8 mouse cellular contexts compared by ENCODE assay signal in genomic region chr8:4206182-4207015, GRCm38 (mm10). TPM values are rescaled to one million over a fixed set of nuclear protein-coding genes. Genes with fewer than 3 reads are reported as not detected.
DNase-seq lines count a peak whose midpoint lies in the region; ATAC-seq and TF ChIP-seq lines count a peak whose summit lies in the region.
"Had no signal": no experiment of that assay in that cellular context is flagged by ENCODE, and none has a peak within 500 bp of the region (broad histone marks: within the 10 kb centered on the region; RNA-seq: fewer than 3 reads in every experiment).

No protein-coding gene starts in this region.

- intact Hi-C loops in gastrocnemius, postnatal 14 days (cut with DNase I; ENCODE audit: low total_unique reads) = no loop called here

- TF ChIP-seq CTCF in intestine, postnatal 0 days (IDR thresholded peaks at IDR 0.05; ENCODE audit: low read depth) = no peak

- peak; percentile 29 to 33 for DNase-seq in lung, adult 18-20 months
- no peak for DNase-seq in lung, postnatal 14 days
- no peak for DNase-seq in gastrocnemius, postnatal 14 days
- no peak for DNase-seq in layer of hippocampus, adult 9-10 months (ENCODE audit: low spot score)

- H3K27me3 ChIP-seq in embryonic facial prominence, embryonic 12.5 days = peaks cover 56% of the 10 kb centered on the region
- H3K27me3 ChIP-seq in intestine, postnatal 0 days (replicated peaks; ENCODE audit: control insufficient read depth, insufficient read depth, low read length) = 0 out of 2 replicates have a peak, but pooled peaks cover 6% of the 10 kb centered on the region
- peaks cover 24% of the 10 kb centered on the region for H3K27me3 ChIP-seq in neural tube, embryonic 15.5 days (replicated peaks)

- H3K9ac ChIP-seq in embryonic facial prominence, embryonic 12.5 days = 0 out of 2 replicates have a peak overlapping the region, but pooled peaks have one; percentile 27
- H3K9ac ChIP-seq in intestine, postnatal 0 days (ENCODE audit: low read depth, low read length) = peak overlapping the region; percentile 11; the same call in 1 of the 2 replicates
- no peak overlapping the region for H3K9ac ChIP-seq in neural tube, embryonic 15.5 days (replicated peaks)

- H3K27ac ChIP-seq in embryonic facial prominence, embryonic 12.5 days = no peak overlapping the region
- peak overlapping the region; percentile 50; the same call in 1 of the 2 replicates for H3K27ac ChIP-seq in intestine, postnatal 0 days (ENCODE audit: low read depth, low read length)
- H3K27ac ChIP-seq in neural tube, embryonic 15.5 days (replicated peaks) = no peak overlapping the region
- H3K27ac ChIP-seq: macrophage had no signal

- peaks cover 14% of the 10 kb centered on the region for H3K4me1 ChIP-seq in embryonic facial prominence, embryonic 12.5 days
- H3K4me1 ChIP-seq in intestine, postnatal 0 days (replicated peaks; ENCODE audit: control insufficient read depth, insufficient read depth, low read length) = no peaks in the 10 kb centered on the region; the same call in 1 of the 2 replicates
- H3K4me1 ChIP-seq in neural tube, embryonic 15.5 days = peaks cover 45% of the 10 kb centered on the region

- H3K9me3 ChIP-seq in embryonic facial prominence, embryonic 12.5 days = no peaks in the 10 kb centered on the region
- H3K9me3 ChIP-seq in intestine, postnatal 0 days (ENCODE audit: control insufficient read depth) = no peaks in the 10 kb centered on the region
- H3K9me3 ChIP-seq in neural tube, embryonic 15.5 days (replicated peaks) = 0 out of 2 replicates have a peak, but pooled peaks cover 3% of the 10 kb centered on the region

- H3K4me2 ChIP-seq in embryonic facial prominence, embryonic 12.5 days (replicated peaks) = peak overlapping the region; percentile 27
- H3K4me2 ChIP-seq in intestine, postnatal 0 days (replicated peaks; ENCODE audit: low read depth) = peak overlapping the region; percentile 57
- H3K4me2 ChIP-seq in neural tube, embryonic 15.5 days = no peak overlapping the region

- H3K36me3 ChIP-seq in embryonic facial prominence, embryonic 12.5 days = peaks cover 38% of the 10 kb centered on the region
- peaks cover 12% of the 10 kb centered on the region; the same call in 1 of the 2 replicates for H3K36me3 ChIP-seq in intestine, postnatal 0 days (ENCODE audit: control insufficient read depth, insufficient read depth)
- H3K36me3 ChIP-seq in neural tube, embryonic 15.5 days = peaks cover 71% of the 10 kb centered on the region

- 10% methylated on average over 44 of the region's 44 CpGs for WGBS in embryonic facial prominence, embryonic 12.5 days
- 26% methylated on average over 44 of the region's 44 CpGs for WGBS in intestine, postnatal 0 days
- 15% methylated on average over 44 of the region's 44 CpGs for WGBS in neural tube, embryonic 15.5 days

- peak overlapping the region; percentile 4; the same call in 1 of the 2 replicates for H3K4me3 ChIP-seq in embryonic facial prominence, embryonic 12.5 days
- H3K4me3 ChIP-seq in intestine, postnatal 0 days (ENCODE audit: low read depth, low read length) = no peak overlapping the region
- no peak overlapping the region for H3K4me3 ChIP-seq in neural tube, embryonic 15.5 days (replicated peaks)

- no peak for ATAC-seq in embryonic facial prominence, embryonic 12.5 days (ENCODE audit: insufficient number of reproducible peaks, insufficient read depth, low FRiP score, low TSS enrichment)
- ATAC-seq in intestine, postnatal 0 days = peak; percentile 59
- ATAC-seq in neural tube, embryonic 15.5 days (ENCODE audit: low FRiP score) = peak; percentile 11; the same call in 1 of the 2 replicates

RNA-seq across cellular contexts. Expression of gene Prr36, which starts 10.9 kb away (rescaled TPM):
- polyA plus RNA-seq in embryonic facial prominence, embryonic 12.5 days (2016; fragmentation: Nextera tagmentation; extraction: Ambion mirVana) = 5.5 and 6.1 TPM in 2 replicates
- 0.99 and 1.1 TPM in 2 replicates for polyA plus RNA-seq in intestine, postnatal 0 days (2015; fragmentation: Nextera tagmentation; extraction: Ambion mirVana)
- 36.2 and 37.5 TPM in 2 replicates for polyA plus RNA-seq in neural tube, embryonic 15.5 days (2015; fragmentation: Nextera tagmentation; extraction: Ambion mirVana)
- total RNA-seq in gastrocnemius, postnatal 14 days (2021) = under 1 TPM; 0.07 to 0.12 TPM

RNA-seq across cellular contexts. Expression of gene Lrrc8e, which starts 20.2 kb away (rescaled TPM):
- polyA plus RNA-seq in embryonic facial prominence, embryonic 12.5 days (2016; fragmentation: Nextera tagmentation; extraction: Ambion mirVana) = 0.56 and 0.67 TPM in 2 replicates
- 2.8 and 3.3 TPM in 2 replicates for polyA plus RNA-seq in intestine, postnatal 0 days (2015; fragmentation: Nextera tagmentation; extraction: Ambion mirVana)
- 0.57 TPM in 1 of 2 replicates, not detected in the other for polyA plus RNA-seq in neural tube, embryonic 15.5 days (2015; fragmentation: Nextera tagmentation; extraction: Ambion mirVana)
- under 1 TPM in 1 of 2 experiments, not detected in 1; 0.04 TPM for total RNA-seq in gastrocnemius, postnatal 14 days (2021)
- polyA plus RNA-seq: macrophage had no signal

RNA-seq across cellular contexts. Expression of gene Map2k7, which starts 32.1 kb away (rescaled TPM):
- 36.1 and 40.1 TPM in 2 replicates for polyA plus RNA-seq in embryonic facial prominence, embryonic 12.5 days (2016; fragmentation: Nextera tagmentation; extraction: Ambion mirVana)
- polyA plus RNA-seq in intestine, postnatal 0 days (2015; fragmentation: Nextera tagmentation; extraction: Ambion mirVana) = 14.3 and 16.6 TPM in 2 replicates
- polyA plus RNA-seq in neural tube, embryonic 15.5 days (2015; fragmentation: Nextera tagmentation; extraction: Ambion mirVana) = 26.9 and 30.6 TPM in 2 replicates
- total RNA-seq in gastrocnemius, postnatal 14 days (2021) = 10 to 100 TPM; 60.5 to 74.6 TPM

RNA-seq across cellular contexts. Expression of gene Gm49320, which starts 32.3 kb away (rescaled TPM):
- 1.1 and 2.0 TPM in 2 replicates for polyA plus RNA-seq in embryonic facial prominence, embryonic 12.5 days (2016; fragmentation: Nextera tagmentation; extraction: Ambion mirVana)
- 0.20 and 0.74 TPM in 2 replicates for polyA plus RNA-seq in intestine, postnatal 0 days (2015; fragmentation: Nextera tagmentation; extraction: Ambion mirVana)
- polyA plus RNA-seq in neural tube, embryonic 15.5 days (2015; fragmentation: Nextera tagmentation; extraction: Ambion mirVana) = 1.1 and 1.3 TPM in 2 replicates
- under 1 TPM in 1 of 2 experiments, not detected in 1; 0.18 TPM for total RNA-seq in gastrocnemius, postnatal 14 days (2021)

RNA-seq across cellular contexts. Expression of gene Evi5l, which starts 40.0 kb away (rescaled TPM):
- polyA plus RNA-seq in embryonic facial prominence, embryonic 12.5 days (2016; fragmentation: Nextera tagmentation; extraction: Ambion mirVana) = 35.6 and 37.3 TPM in 2 replicates
- polyA plus RNA-seq in intestine, postnatal 0 days (2015; fragmentation: Nextera tagmentation; extraction: Ambion mirVana) = 6.6 and 8.3 TPM in 2 replicates
- polyA plus RNA-seq in neural tube, embryonic 15.5 days (2015; fragmentation: Nextera tagmentation; extraction: Ambion mirVana) = 90.0 and 107 TPM in 2 replicates
- 10 to 100 TPM; 11.1 to 12.4 TPM for total RNA-seq in gastrocnemius, postnatal 14 days (2021)

Comparison
In these comparisons a context has a peak if more than half of its experiments do, and no peak if none do; other contexts are left out.
1. DNase-seq: peak in lung, adult 18-20 months (2 of 2); none in lung, postnatal 14 days (single experiment), gastrocnemius, postnatal 14 days (single experiment) and layer of hippocampus, adult 9-10 months (single experiment).